Mouse (Mus musculus): ENCODE measurements at regions not wholly inside any gene's neighbourhood (a gene's known extent, or its start where the extent isn't known, plus 50 kb on each side); places are given as distances from the start of the nearest gene placed in this dataset.

- TF ChIP-seq RCOR1 (IDR thresholded peaks at IDR 0.05; ENCODE audit: low read depth, low read length) (no peak), KAT2A (conservative IDR thresholded peaks at IDR 0.05; ENCODE audit: low read depth, low read length) (no peak), POLR2A (IDR thresholded peaks at IDR 0.05; ENCODE audit: control insufficient read depth in 1 of 2, insufficient read depth in 1 of 2, low read depth in 1 of 2, low read length in 2 of 2, poor library complexity in 1 of 2) (no peak), GATA1 (IDR thresholded peaks at IDR 0.05; ENCODE audit: low read depth, low read length) (no peak)
Observed at GRCm38 (mm10) chr14:76255971-76256370, 145.3 kb downstream of the Nufip1 start.
